Mouse (Mus musculus) spleen, adult 2 months (tissue): ENCODE data around the gene Myh6.

Experiments used
- CTCF ChIP-seq: fragments of 200-500 bp; IDR thresholded peaks from 2 replicates; pipeline ENCODE4 v1.5.1; 2011; ENCODE audit warnings: mild to moderate bottlenecking, inconsistent platforms; ENCODE audit not compliant: insufficient read depth, insufficient read length, insufficient replicate concordance; ENCODE audit errors: extremely low read depth
- POLR2A ChIP-seq: fragments of 200-500 bp; IDR thresholded peaks from 2 replicates; pipeline ENCODE4 v1.6.1; 2011; ENCODE audit warnings: low read depth, low read length, inconsistent platforms

DNA sequence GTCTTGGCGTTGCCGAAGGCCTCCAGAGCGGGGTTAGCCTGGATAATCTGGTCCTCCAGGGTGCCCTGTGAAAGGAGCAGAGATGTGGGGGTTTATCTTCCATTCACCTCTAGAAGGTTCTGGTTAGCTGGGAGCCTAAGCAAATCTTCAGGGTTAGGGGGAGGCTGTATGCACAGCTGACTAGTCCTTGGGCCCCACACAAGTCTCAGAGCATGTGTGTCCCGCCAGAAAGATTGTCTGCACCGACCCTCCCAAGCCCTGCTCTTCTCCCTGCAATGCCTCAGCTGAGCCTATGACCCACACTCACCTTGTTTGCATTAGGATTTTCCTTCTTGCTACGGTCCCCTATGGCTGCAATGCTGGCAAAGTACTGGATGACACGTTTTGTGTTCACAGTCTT, 4.0 kb downstream of the Myh6 start:
- TF ChIP-seq CTCF: no peak
- no peak for TF ChIP-seq POLR2A
